Mouse (Mus musculus): Measurements from ENCODE around the gene Drd4.

Gene Drd4

DNA sequence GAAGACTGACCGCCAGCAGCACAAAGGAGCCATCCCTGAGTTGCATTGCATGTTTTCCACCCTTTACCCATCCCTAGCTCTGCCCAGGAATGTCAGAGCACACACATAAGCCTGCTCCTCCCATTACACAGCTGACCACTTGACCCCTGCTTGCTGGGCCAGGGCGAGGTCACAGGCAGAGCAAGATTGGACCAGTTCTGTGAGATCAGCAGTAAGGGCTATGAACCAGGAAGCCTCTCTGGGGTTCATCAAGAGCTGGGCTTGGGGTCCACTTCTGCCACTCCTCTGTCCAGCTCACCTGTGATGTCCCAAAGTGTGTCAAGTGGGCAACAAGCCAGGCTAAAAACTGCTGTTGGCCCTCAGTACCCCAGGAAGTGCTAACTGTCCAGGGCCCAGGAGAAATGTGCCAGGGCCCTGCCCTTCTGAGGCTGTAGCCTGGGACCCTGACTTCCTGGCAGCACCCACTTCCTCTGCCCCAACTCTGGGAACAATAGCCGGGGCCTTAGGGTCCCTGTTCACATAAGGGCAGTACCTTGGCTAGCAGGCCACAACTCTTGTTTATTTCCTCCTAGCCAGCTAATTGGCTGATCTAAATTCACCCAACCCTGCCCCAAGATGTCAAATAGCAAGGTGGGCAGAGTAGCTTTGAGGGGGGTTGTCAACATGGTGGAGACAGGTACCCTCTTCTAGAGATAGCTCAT, 46.1 kb downstream of the Drd4 start:
- no peak for DNase-seq

GRCm38 (mm10) chr7:141338576-141339131, 46.8 kb downstream of the Drd4 start, which contains the start of gene Eps8l2:
TSS of gene Eps8l2 (plus strand) at chr7:141338880.
- DNase-seq = no peak

GRCm38 (mm10) chr7:141339215-141339920, 47.6 kb downstream of the Drd4 start:
- no peak for DNase-seq

GRCm38 (mm10) chr7:141340023-141340422, 48.2 kb downstream of the Drd4 start:
- DNase-seq = no peak

DNA sequence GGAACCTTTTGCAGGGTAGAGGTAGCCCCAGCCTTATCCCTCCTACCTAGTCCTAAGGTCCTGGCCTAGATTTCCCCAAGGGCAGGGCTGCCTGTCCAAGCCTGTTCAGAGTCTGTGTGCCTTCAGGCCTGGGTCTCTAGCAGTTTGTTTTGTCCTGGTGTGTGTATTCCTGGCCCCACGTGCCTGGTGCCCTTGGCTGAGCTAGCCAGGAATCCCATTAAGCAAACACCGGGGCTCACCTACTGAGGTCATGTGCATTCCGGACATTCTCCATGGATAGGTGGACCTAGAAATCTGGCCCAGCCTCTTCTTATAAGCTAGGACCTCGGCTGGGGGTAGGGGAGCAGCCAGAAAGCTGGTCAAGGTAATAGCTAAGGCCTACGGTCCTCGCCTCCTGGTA, 48.7 kb downstream of the Drd4 start:
- no peak for DNase-seq

DNA sequence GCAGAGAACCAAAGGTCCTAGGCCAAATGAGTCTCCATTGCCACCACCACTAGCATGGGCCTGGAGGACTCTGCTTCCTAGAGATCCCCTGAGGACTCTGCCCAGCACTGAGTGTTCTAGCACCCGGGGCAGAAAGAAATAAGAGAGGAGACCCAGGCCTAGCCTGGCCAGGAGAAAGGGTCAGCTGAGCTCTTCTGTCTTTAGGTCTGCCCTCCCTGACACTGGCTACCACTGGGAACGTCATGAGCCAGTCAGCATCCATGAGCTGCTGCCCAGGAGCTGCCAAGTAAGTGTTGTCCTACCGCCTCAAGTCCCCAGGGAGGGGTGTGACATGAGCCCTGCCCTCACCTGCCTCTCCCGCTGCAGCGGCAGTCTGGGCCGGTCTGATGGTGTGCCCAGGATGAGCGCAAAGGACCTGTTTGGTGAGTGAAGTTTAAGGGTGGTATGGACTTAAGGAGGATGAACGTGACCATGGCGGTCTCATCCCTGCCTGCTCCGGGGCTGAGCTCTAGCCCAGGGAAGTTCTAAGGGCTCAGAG, 50.0 kb downstream of the Drd4 start:
- DNase-seq = no peak

DNA sequence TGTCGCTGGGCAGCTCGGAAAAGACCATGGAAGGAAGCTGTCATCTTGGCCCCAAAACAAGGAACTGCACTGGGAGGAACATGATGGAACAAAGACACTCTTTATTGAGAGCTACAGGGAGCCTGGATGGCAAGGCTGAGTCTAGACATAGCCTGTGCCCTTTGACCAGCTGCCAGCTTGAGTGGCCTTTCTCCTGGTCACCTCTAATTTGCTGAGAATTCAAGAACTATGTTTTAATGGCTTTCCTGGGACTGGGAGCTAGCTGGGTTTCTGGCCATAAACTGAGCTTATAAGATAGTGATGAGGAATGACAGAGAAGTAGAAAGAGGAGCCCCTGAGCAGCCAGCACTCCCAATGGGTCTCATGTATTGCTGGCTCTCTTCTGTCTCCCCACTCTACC, 51.4 kb downstream of the Drd4 start:
- DNase-seq = no peak

DNA sequence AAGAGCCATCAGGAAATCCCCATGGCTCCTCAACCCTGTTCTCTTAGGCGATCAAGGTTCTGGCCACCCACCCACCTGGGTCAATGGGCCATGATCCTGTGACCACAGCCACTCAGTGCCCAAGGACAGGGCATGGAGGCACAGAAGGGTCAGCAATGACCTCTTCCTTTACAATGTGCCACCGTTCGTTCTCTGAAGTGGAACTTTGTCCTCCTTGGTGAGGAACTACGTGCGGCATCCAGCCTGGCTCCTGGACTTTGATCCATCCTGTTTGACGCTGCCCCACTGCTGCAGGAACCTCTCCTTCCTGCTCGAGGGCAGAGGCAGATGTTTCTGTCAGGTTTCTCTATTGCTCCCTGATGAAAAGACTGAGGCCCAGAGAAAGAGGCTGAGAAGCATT, 51.9 kb downstream of the Drd4 start:
- DNase-seq = no peak

DNA sequence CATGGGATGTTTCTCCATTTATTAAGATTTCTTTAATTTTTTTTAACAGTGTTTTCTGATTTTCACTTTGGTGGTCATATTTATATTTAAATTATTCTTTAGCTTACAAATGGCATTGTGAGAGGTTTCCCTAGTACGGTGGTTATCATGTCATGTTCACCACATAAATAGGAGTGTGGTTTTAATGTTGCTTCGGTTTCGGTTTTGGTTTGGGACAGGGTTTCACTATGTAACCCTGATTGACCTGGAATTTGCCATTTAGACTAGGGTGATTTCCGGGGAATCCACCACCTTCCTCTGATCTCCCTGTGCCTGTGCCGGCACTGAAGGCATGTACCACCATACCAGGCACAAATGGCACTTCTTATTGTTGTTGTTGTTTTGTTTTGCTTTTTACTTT, 53.0 kb downstream of the Drd4 start:
- no peak for DNase-seq
